Mouse (Mus musculus) G1E (cell line): ENCODE data around the gene Arhgdia. TPM values are rescaled to one million over a fixed set of nuclear protein-coding genes. Genes with fewer than 3 reads are reported as not detected.
A peak's percentile ranks its signal among the peaks of the same experiment; 100 is the strongest.

ENCODE experiments used
- ATAC-seq: 2 replicates; pipeline ENCODE4 v1.8.0; 2016; ENCODE audit warnings: mild to moderate bottlenecking; ENCODE audit not compliant: insufficient number of reproducible peaks, poor library complexity, low FRiP score, severe bottlenecking; ENCODE audit errors: extremely low read depth
- DNase-seq: peaks from one replicate; pipeline ENCODE4 v3.0.0; 2012; ENCODE audit warnings: low spot score
- H3K27me3 ChIP-seq: 2 replicates; pipeline ENCODE4 v1.6.1; 2012; ENCODE audit warnings: mild to moderate bottlenecking, low read length, inconsistent platforms; ENCODE audit not compliant: insufficient read depth
- H3K36me3 ChIP-seq: replicated peaks from 2 replicates; pipeline ENCODE3; 2012; ENCODE audit warnings: mild to moderate bottlenecking, inconsistent platforms
- H3K4me1 ChIP-seq: 2 replicates; pipeline ENCODE4 v1.6.1; 2012; ENCODE audit warnings: low read depth, low read length, inconsistent platforms, mixed read lengths; ENCODE audit not compliant: insufficient read depth
- H3K4me3 ChIP-seq: 2 replicates; pipeline ENCODE4 v1.5.1; 2012; ENCODE audit warnings: low read depth, mild to moderate bottlenecking, inconsistent platforms, low read length, moderate library complexity, mixed read lengths
- H3K9me3 ChIP-seq: replicated peaks from 2 replicates; pipeline ENCODE4 v1.6.1; 2012; ENCODE audit warnings: inconsistent platforms
- CTCF ChIP-seq: IDR thresholded peaks from 2 replicates; pipeline ENCODE4 v1.5.1; 2012; ENCODE audit warnings: low read depth, low read length, inconsistent platforms, mixed read lengths
- GATA1 ChIP-seq: IDR thresholded peaks from 2 replicates; pipeline ENCODE4 v1.6.1; 2012; ENCODE audit warnings: borderline replicate concordance, low read length, inconsistent platforms, mixed read lengths
- GATA2 ChIP-seq: IDR thresholded peaks from 2 replicates; pipeline ENCODE4 v1.6.1; 2012; ENCODE audit warnings: low read depth, low read length, inconsistent platforms, borderline replicate concordance
- POLR2AphosphoS5 ChIP-seq: IDR thresholded peaks from 2 replicates; pipeline ENCODE4 v1.6.1; 2012; ENCODE audit warnings: low read depth, low read length, inconsistent platforms; ENCODE audit not compliant: insufficient replicate concordance
- TAL1 ChIP-seq: conservative IDR thresholded peaks from 2 replicates; pipeline ENCODE4 v1.6.1; 2012; ENCODE audit warnings: low read depth, low read length, inconsistent platforms, mixed read lengths
- polyA plus RNA-seq: library from polyadenylated mRNA; stranded (reverse); fragments of >175 nt; gene quantifications from 2 replicates; pipeline ENCODE4 v1.2.3, GENCODE M21; 2012
- total RNA-seq, 2 experiments: library from RNA; stranded (forward) in 1 of 2; stranded (reverse) in 1 of 2; fragments of 200-1000 nt in 1 of 2; fragments of >200 nt in 1 of 2; fragmentation: Nextera tagmentation in 1 of 2; gene quantifications; 2 replicates each; pipeline ENCODE4 v1.2.3; 2014 to 2017

The Arhgdia gene
- total and polyA plus RNA-seq, 3 experiments: 155 to 1,000 (median 354) TPM

DNA sequence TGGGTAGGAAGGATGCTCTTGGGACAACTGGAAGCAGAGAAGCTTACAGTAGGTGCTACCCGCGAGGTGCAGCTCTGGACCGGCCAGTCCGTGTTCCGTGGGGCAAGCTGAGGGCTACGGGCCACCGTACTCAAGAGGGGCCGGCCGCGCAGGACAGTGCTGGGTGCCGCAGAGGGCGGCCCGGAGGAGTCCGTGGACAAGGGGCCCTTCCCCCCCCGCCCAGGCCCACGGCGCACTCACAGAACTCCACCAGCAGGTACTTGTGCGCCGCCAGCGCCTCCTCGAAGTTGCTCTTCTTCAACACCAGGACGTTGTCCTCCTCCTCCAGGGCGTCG is 9.0 kb downstream of the Arhgdia start:
- no peaks in the 10 kb centered on the region for H3K27me3 ChIP-seq
- no peak for TF ChIP-seq GATA1
- TF ChIP-seq TAL1: no peak
- no peak for TF ChIP-seq POLR2AphosphoS5
- no peak for TF ChIP-seq CTCF
- no peak for TF ChIP-seq GATA2
- no peaks in the 10 kb centered on the region for H3K9me3 ChIP-seq
- H3K4me3 ChIP-seq: peak overlapping the region; percentile 97
- ATAC-seq (no peak), DNase-seq (no peak)
- peaks cover 65% of the 10 kb centered on the region for H3K4me1 ChIP-seq
- peaks cover 63% of the 10 kb centered on the region for H3K36me3 ChIP-seq

DNA sequence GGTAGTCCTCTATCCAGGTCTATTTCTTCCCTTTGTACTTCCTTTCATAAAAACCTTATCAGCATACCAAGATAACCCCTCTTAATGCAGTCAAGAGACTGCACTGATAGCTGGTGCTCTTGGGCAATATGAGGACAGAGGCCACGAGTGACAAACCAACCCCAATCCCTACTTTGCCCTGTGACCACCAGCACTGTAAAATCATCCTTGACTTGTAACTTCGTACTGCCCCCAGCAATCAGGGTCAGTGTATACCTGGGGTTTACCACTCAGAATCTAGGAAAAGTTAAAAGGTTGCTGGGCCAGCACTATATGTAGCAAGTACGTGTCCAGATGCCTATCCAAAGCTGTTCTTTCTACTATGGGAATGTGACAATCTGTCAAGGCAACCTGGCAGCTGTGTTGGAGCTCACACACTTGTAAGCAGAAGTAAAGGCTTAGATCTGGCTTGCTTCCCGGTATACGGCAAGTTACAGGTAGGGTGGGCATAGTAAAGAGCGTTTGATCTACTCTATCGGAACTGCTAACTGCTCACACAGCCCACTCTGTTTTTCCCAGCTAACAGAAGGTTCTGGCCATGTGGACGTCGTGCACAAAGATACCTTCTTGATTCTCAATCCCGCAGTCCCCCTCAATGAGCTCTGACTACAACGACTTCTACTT is 9.5 kb downstream of the Arhgdia start:
- Histone ChIP-seq H3K4me3 (peak overlapping the region; percentile 97), H3K36me3 (peaks cover 63% of the 10 kb centered on the region), H3K27me3 (no peaks in the 10 kb centered on the region), H3K9me3 (no peaks in the 10 kb centered on the region), H3K4me1 (peaks cover 65% of the 10 kb centered on the region)
- DNase-seq (no peak), ATAC-seq (no peak)
- TF ChIP-seq TAL1: no peak
- TF ChIP-seq POLR2AphosphoS5: no peak

DNA sequence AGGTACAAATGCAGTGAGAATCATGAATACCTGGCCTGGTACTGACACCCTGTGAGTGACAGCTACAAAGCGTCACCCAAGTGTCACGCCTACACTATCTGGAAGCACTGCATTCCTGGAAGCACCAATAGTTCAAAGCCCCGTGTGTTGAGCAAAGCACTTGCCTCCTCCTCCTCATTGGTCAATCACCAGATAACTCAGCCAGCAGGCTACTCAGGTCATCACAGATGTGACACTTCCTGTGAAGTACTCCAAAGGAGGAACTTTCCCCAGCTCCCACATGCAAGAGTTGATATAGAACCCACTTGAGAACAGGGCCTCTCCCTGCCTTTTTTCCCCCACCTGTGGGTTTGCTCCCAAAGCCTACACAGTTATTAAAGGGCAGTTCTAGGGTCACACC is 10.3 kb downstream of the Arhgdia start:
- Histone ChIP-seq H3K36me3 (peaks cover 63% of the 10 kb centered on the region), H3K9me3 (no peaks in the 10 kb centered on the region), H3K4me1 (peaks cover 65% of the 10 kb centered on the region), H3K27me3 (no peaks in the 10 kb centered on the region), H3K4me3 (peak overlapping the region; percentile 97)
- no peak for ATAC-seq
- TF ChIP-seq CTCF (no peak), TAL1 (no peak), POLR2AphosphoS5 (no peak), GATA2 (no peak)
- DNase-seq: no peak

DNA sequence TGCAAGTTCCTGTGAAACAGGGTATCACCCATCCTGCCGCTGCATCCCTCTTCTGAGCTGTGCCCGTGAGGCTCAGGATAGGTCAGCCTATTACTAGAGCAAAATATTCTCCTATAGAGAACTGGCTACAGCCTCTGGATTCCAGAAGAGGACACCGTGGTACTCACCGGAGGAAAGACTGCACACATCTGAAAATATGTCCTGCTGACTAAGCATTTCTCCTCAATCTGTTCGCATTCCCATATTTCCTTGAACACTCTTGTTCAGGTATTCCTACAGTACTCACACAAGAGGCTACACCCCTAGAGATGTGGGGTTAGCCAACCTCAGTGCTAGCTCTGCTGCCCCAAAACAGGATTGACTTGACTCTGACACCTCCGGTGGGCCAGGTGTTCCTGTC is 13.1 kb downstream of the Arhgdia start:
- TF ChIP-seq CTCF: no peak
- TF ChIP-seq GATA2: no peak
- no peak for TF ChIP-seq POLR2AphosphoS5
- TF ChIP-seq GATA1: no peak
- no peak for TF ChIP-seq TAL1
- Histone ChIP-seq H3K9me3 (no peaks in the 10 kb centered on the region), H3K36me3 (peaks cover 81% of the 10 kb centered on the region), H3K4me1 (peaks cover 67% of the 10 kb centered on the region), H3K27me3 (no peaks in the 10 kb centered on the region), H3K4me3 (no peak overlapping the region)
- ATAC-seq: no peak
- DNase-seq: no peak

DNA sequence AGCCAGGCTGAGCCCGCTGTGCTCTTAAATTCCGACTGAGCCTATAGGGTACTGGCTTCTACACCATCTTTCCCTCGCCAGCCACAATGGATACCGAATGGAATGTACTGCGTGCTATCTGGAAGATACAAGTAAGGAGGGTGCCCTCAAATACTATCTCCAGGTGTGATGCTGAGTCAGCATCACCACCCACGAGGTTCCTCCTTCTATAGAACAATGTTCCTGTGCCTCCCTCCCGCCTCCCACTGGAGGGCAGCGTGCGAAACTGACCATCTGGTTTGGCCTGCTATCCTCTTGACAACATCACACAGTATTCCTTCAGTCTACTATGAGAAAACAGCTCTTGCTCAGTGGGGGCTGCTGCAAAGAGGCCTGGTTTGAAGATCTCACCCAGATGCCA is 16.3 kb downstream of the Arhgdia start:
- DNase-seq: no peak
- H3K4me1 ChIP-seq: peaks cover 53% of the 10 kb centered on the region
- no peak for TF ChIP-seq GATA1
- no peak for TF ChIP-seq CTCF
- TF ChIP-seq GATA2: no peak
- TF ChIP-seq POLR2AphosphoS5: no peak
- no peak for TF ChIP-seq TAL1
- no peaks in the 10 kb centered on the region for H3K27me3 ChIP-seq
- peaks cover 95% of the 10 kb centered on the region for H3K36me3 ChIP-seq
- ATAC-seq: no peak
- no peak overlapping the region for H3K4me3 ChIP-seq
- H3K9me3 ChIP-seq: no peaks in the 10 kb centered on the region

DNA sequence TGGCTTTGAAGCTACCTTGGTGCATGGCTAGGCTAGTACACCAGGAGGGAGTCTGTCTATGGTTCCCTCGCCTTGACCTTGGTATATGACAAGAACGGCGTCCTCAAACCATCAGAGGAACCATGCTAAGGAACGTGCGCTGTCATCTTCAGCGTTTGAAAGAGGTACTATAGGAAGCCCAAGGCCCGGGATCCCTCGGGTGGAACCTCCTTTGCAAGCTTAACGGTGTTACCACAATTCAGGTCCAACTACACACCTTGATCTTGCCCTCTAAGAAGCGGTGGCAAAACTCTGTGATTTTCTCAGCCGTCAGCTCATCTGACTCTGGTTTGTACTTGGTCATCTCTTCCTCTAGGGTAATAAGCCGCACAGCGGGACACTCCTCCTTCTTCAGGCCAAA is 18.5 kb downstream of the Arhgdia start:
- Histone ChIP-seq H3K36me3 (peaks cover 91% of the 10 kb centered on the region), H3K9me3 (no peaks in the 10 kb centered on the region), H3K27me3 (no peaks in the 10 kb centered on the region), H3K4me3 (no peak overlapping the region), H3K4me1 (peaks cover 40% of the 10 kb centered on the region)
- DNase-seq (no peak), ATAC-seq (no peak)
- TF ChIP-seq CTCF (no peak), POLR2AphosphoS5 (no peak), GATA2 (no peak), GATA1 (no peak), TAL1 (no peak)
